In genomic region chr11:95006525-95007219, GRCm38 (mm10) we compare ENCODE assay signal across 9 mouse cellular contexts. TPM values are rescaled to one million over a fixed set of nuclear protein-coding genes. Genes with fewer than 3 reads are reported as not detected.
DNase-seq lines count a peak whose midpoint lies in the region; ATAC-seq and TF ChIP-seq lines count a peak whose summit lies in the region.
"Had no signal": no experiment of that assay in that cellular context is flagged by ENCODE, and none has a peak within 500 bp of the region (broad histone marks: within the 10 kb centered on the region; RNA-seq: fewer than 3 reads in every experiment).

No protein-coding gene starts in this region.

- peak overlapping the region; percentile 40 for H3K9ac ChIP-seq in limb, embryonic 12.5 days (replicated peaks)
- H3K9ac ChIP-seq in midbrain, embryonic 11.5 days (ENCODE audit: low read length) = peak overlapping the region; percentile 61

- H3K4me1 ChIP-seq in cortical plate, adult 2 months (ENCODE audit: control insufficient read depth, insufficient read depth, low read length) = peaks cover 4% of the 10 kb centered on the region; the same call in 1 of the 2 replicates
- H3K4me1 ChIP-seq in limb, embryonic 12.5 days (replicated peaks) = peaks cover 32% of the 10 kb centered on the region
- H3K4me1 ChIP-seq in midbrain, embryonic 11.5 days (ENCODE audit: control insufficient read depth, insufficient read depth, low read length) = peaks cover 31% of the 10 kb centered on the region

- TF ChIP-seq CTCF in cortical plate, adult 2 months (IDR thresholded peaks at IDR 0.05; ENCODE audit: extremely low read depth, insufficient read depth, low read length) = no peak

- 2% methylated on average over 27 of the region's 27 CpGs for WGBS in limb, embryonic 12.5 days
- WGBS in midbrain, embryonic 11.5 days = 1% methylated on average over 27 of the region's 27 CpGs

- peak; percentile 78 for DNase-seq in layer of hippocampus, adult 11-12 months (ENCODE audit: low spot score)
- DNase-seq in layer of hippocampus, adult 9-10 months (ENCODE audit: low spot score) = no peak
- peak; percentile 83 for DNase-seq in gastrocnemius, postnatal 10 days
- peak; percentile 87 for DNase-seq in induced T-regulatory cell, adult 2 months (ENCODE audit: low read depth)
- peak; percentile 95 for DNase-seq in midbrain, embryonic 11.5 days (ENCODE audit: low spot score, missing footprints)
- peak; percentile 80 to 85 for DNase-seq in spleen, adult 18-20 months

- H3K4me3 ChIP-seq in cortical plate, adult 2 months (ENCODE audit: insufficient read depth, low read length) = peak overlapping the region; percentile 27
- peak overlapping the region; percentile 42 for H3K4me3 ChIP-seq in limb, embryonic 12.5 days (replicated peaks)
- H3K4me3 ChIP-seq in midbrain, embryonic 11.5 days (ENCODE audit: low read depth, low read length) = peak overlapping the region; percentile 30

- no peaks in the 10 kb centered on the region for H3K27me3 ChIP-seq in limb, embryonic 12.5 days
- no peaks in the 10 kb centered on the region for H3K27me3 ChIP-seq in midbrain, embryonic 11.5 days (ENCODE audit: control insufficient read depth, insufficient read depth, low read length)

- peaks cover 42% of the 10 kb centered on the region for H3K36me3 ChIP-seq in limb, embryonic 12.5 days
- H3K36me3 ChIP-seq in midbrain, embryonic 11.5 days (ENCODE audit: control insufficient read depth, insufficient read depth, low read length) = peaks cover 17% of the 10 kb centered on the region

- peak overlapping the region; percentile 69 for H3K4me2 ChIP-seq in limb, embryonic 12.5 days
- peak overlapping the region; percentile 61 for H3K4me2 ChIP-seq in midbrain, embryonic 11.5 days

- ATAC-seq in limb, embryonic 12.5 days (ENCODE audit: insufficient number of reproducible peaks, insufficient read depth, low FRiP score, low TSS enrichment, low read depth) = no peak
- ATAC-seq in midbrain, embryonic 11.5 days (ENCODE audit: low FRiP score) = peak; percentile 67

- TF ChIP-seq POLR2A in cortical plate, adult 2 months (IDR thresholded peaks at IDR 0.05; ENCODE audit: extremely low read depth, insufficient read depth, low read length) = peak; percentile 13; the same call in 1 of the 2 replicates

- H3K9me3 ChIP-seq in limb, embryonic 12.5 days = no peaks in the 10 kb centered on the region
- no peaks in the 10 kb centered on the region for H3K9me3 ChIP-seq in midbrain, embryonic 11.5 days (ENCODE audit: control insufficient read depth, low read length)

- no peak overlapping the region for H3K27ac ChIP-seq in cortical plate, adult 2 months (ENCODE audit: insufficient read depth, low read length)
- peak overlapping the region; percentile 62 for H3K27ac ChIP-seq in limb, embryonic 12.5 days
- peak overlapping the region; percentile 25; the same call in 1 of the 2 replicates for H3K27ac ChIP-seq in midbrain, embryonic 11.5 days (ENCODE audit: low read depth, low read length)

RNA-seq across cellular contexts. Expression of gene Samd14, which starts 3.0 kb away (rescaled TPM):
- polyA plus RNA-seq in cortical plate, adult 2 months (2012; rRNA removed) = 17.8 and 18.0 TPM in 2 replicates
- total RNA-seq in gastrocnemius, postnatal 10 days (2021) = 1 to 10 TPM; 3.5 to 6.1 TPM
- polyA plus RNA-seq in limb, embryonic 12.5 days (2016; fragmentation: Nextera tagmentation; extraction: Ambion mirVana) = 34.6 and 37.7 TPM in 2 replicates
- polyA plus RNA-seq in midbrain, embryonic 11.5 days (2014; fragmentation: Nextera tagmentation; extraction: Ambion mirVana) = 47.3 and 47.8 TPM in 2 replicates

RNA-seq across cellular contexts. Expression of gene Ppp1r9b, which starts 15.8 kb away (rescaled TPM):
- 284 and 326 TPM in 2 replicates for polyA plus RNA-seq in cortical plate, adult 2 months (2012; rRNA removed)
- 10 to 100 TPM; 46.8 to 54.9 TPM for total RNA-seq in gastrocnemius, postnatal 10 days (2021)
- 12.0 and 12.6 TPM in 2 replicates for polyA plus RNA-seq in limb, embryonic 12.5 days (2016; fragmentation: Nextera tagmentation; extraction: Ambion mirVana)
- 10.5 and 12.4 TPM in 2 replicates for polyA plus RNA-seq in midbrain, embryonic 11.5 days (2014; fragmentation: Nextera tagmentation; extraction: Ambion mirVana)

RNA-seq across cellular contexts. Expression of gene Sgca, which starts 30.5 kb away (rescaled TPM):
- 1.6 and 1.8 TPM in 2 replicates for polyA plus RNA-seq in cortical plate, adult 2 months (2012; rRNA removed)
- 100 to 1,000 TPM; 185 to 194 TPM for total RNA-seq in gastrocnemius, postnatal 10 days (2021)
- polyA plus RNA-seq in limb, embryonic 12.5 days (2016; fragmentation: Nextera tagmentation; extraction: Ambion mirVana) = 2.8 and 3.0 TPM in 2 replicates
- polyA plus RNA-seq in midbrain, embryonic 11.5 days (2014; fragmentation: Nextera tagmentation; extraction: Ambion mirVana) = not detected in 2 replicates
- total RNA-seq: ES-E14 had no signal

RNA-seq across cellular contexts. Expression of gene Pdk2, which starts 34.5 kb away (rescaled TPM):
- 106 TPM in 2 replicates for polyA plus RNA-seq in cortical plate, adult 2 months (2012; rRNA removed)
- 100 to 1,000 TPM; 345 to 347 TPM for total RNA-seq in gastrocnemius, postnatal 10 days (2021)
- polyA plus RNA-seq in limb, embryonic 12.5 days (2016; fragmentation: Nextera tagmentation; extraction: Ambion mirVana) = 21.9 and 22.4 TPM in 2 replicates
- polyA plus RNA-seq in midbrain, embryonic 11.5 days (2014; fragmentation: Nextera tagmentation; extraction: Ambion mirVana) = 12.6 and 13.3 TPM in 2 replicates

RNA-seq across cellular contexts. Expression of gene Hils1, which starts 39.3 kb away (rescaled TPM):
- not detected in 2 replicates for polyA plus RNA-seq in cortical plate, adult 2 months (2012; rRNA removed)
- total RNA-seq in gastrocnemius, postnatal 10 days (2021) = not detected
- polyA plus RNA-seq in limb, embryonic 12.5 days (2016; fragmentation: Nextera tagmentation; extraction: Ambion mirVana) = not detected in 2 replicates
- polyA plus RNA-seq in midbrain, embryonic 11.5 days (2014; fragmentation: Nextera tagmentation; extraction: Ambion mirVana) = not detected in 2 replicates
- total RNA-seq: ES-E14 had no signal

Comparison
In these comparisons a context has a peak if more than half of its experiments do, and no peak if none do; other contexts are left out.
1. RNA of gene Ppp1r9b, which starts 15.8 kb away (polyA plus RNA-seq): 284 to 326 TPM in cortical plate, adult 2 months; 10.5 to 12.4 TPM in midbrain, embryonic 11.5 days and 12.0 to 12.6 TPM in limb, embryonic 12.5 days; every median in the first group is over 10 times any median in the second.
2. Peak in every context shown above with its lines, with median percentiles within 50 percentile points of each other: H3K4me3 ChIP-seq.